Mouse (Mus musculus) G1E (cell line): Measurements from ENCODE around the gene Gm9833. TPM values are rescaled to one million over a fixed set of nuclear protein-coding genes. Genes with fewer than 3 reads are reported as not detected.

Source experiments
- ATAC-seq: 2 replicates; pipeline ENCODE4 v1.8.0; 2016; ENCODE audit warnings: mild to moderate bottlenecking; ENCODE audit not compliant: insufficient number of reproducible peaks, poor library complexity, low FRiP score, severe bottlenecking; ENCODE audit errors: extremely low read depth
- DNase-seq: peaks from one replicate; pipeline ENCODE4 v3.0.0; 2012; ENCODE audit warnings: low spot score
- H3K27me3 ChIP-seq: 2 replicates; pipeline ENCODE4 v1.6.1; 2012; ENCODE audit warnings: mild to moderate bottlenecking, low read length, inconsistent platforms; ENCODE audit not compliant: insufficient read depth
- H3K36me3 ChIP-seq: replicated peaks from 2 replicates; pipeline ENCODE3; 2012; ENCODE audit warnings: mild to moderate bottlenecking, inconsistent platforms
- H3K4me1 ChIP-seq: 2 replicates; pipeline ENCODE4 v1.6.1; 2012; ENCODE audit warnings: low read depth, low read length, inconsistent platforms, mixed read lengths; ENCODE audit not compliant: insufficient read depth
- H3K4me3 ChIP-seq: 2 replicates; pipeline ENCODE4 v1.5.1; 2012; ENCODE audit warnings: low read depth, mild to moderate bottlenecking, inconsistent platforms, low read length, moderate library complexity, mixed read lengths
- H3K9me3 ChIP-seq: replicated peaks from 2 replicates; pipeline ENCODE4 v1.6.1; 2012; ENCODE audit warnings: inconsistent platforms
- CTCF ChIP-seq: IDR thresholded peaks from 2 replicates; pipeline ENCODE4 v1.5.1; 2012; ENCODE audit warnings: low read depth, low read length, inconsistent platforms, mixed read lengths
- GATA1 ChIP-seq: IDR thresholded peaks from 2 replicates; pipeline ENCODE4 v1.6.1; 2012; ENCODE audit warnings: borderline replicate concordance, low read length, inconsistent platforms, mixed read lengths
- GATA2 ChIP-seq: IDR thresholded peaks from 2 replicates; pipeline ENCODE4 v1.6.1; 2012; ENCODE audit warnings: low read depth, low read length, inconsistent platforms, borderline replicate concordance
- POLR2AphosphoS5 ChIP-seq: IDR thresholded peaks from 2 replicates; pipeline ENCODE4 v1.6.1; 2012; ENCODE audit warnings: low read depth, low read length, inconsistent platforms; ENCODE audit not compliant: insufficient replicate concordance
- TAL1 ChIP-seq: conservative IDR thresholded peaks from 2 replicates; pipeline ENCODE4 v1.6.1; 2012; ENCODE audit warnings: low read depth, low read length, inconsistent platforms, mixed read lengths
- polyA plus RNA-seq: library from polyadenylated mRNA; stranded (reverse); fragments of >175 nt; gene quantifications from 2 replicates; pipeline ENCODE4 v1.2.3, GENCODE M21; 2012
- total RNA-seq, 2 experiments: library from RNA; stranded (forward) in 1 of 2; stranded (reverse) in 1 of 2; fragments of 200-1000 nt in 1 of 2; fragments of >200 nt in 1 of 2; fragmentation: Nextera tagmentation in 1 of 2; gene quantifications; 2 replicates each; pipeline ENCODE4 v1.2.3; 2014 to 2017

Gene Gm9833
- total and polyA plus RNA-seq, 3 experiments, result 2.9 to 9.4 (median 7.8) TPM

- TF ChIP-seq POLR2AphosphoS5 (no peak), GATA1 (no peak), CTCF (no peak), TAL1 (no peak), GATA2 (no peak)
- H3K27me3 ChIP-seq, result peaks cover 17% of the 10 kb centered on the region
- DNase-seq, result no peak
- H3K36me3 ChIP-seq, result no peaks in the 10 kb centered on the region
- H3K4me3 ChIP-seq, result no peak overlapping the region
- H3K4me1 ChIP-seq, result 0 out of 2 replicates have a peak, but pooled peaks cover 3% of the 10 kb centered on the region
- no peak for ATAC-seq
- H3K9me3 ChIP-seq, result no peaks in the 10 kb centered on the region
These were observed 4.6 kb downstream of the Gm9833 start for GRCm38 (mm10) chr3:10092499-10092898.

GRCm38 (mm10) chr3:10092914-10093313, 5.0 kb downstream of the Gm9833 start:
- Histone ChIP-seq H3K4me1 (0 out of 2 replicates have a peak, but pooled peaks cover 3% of the 10 kb centered on the region), H3K36me3 (no peaks in the 10 kb centered on the region), H3K9me3 (no peaks in the 10 kb centered on the region), H3K27me3 (peaks cover 20% of the 10 kb centered on the region), H3K4me3 (no peak overlapping the region)
- DNase-seq (no peak), ATAC-seq (no peak)
- TF ChIP-seq TAL1 (no peak), GATA1 (no peak)

- ATAC-seq (no peak), DNase-seq (no peak)
- H3K9me3 ChIP-seq, result no peaks in the 10 kb centered on the region
- peaks cover 27% of the 10 kb centered on the region for H3K27me3 ChIP-seq
- no peak overlapping the region for H3K4me3 ChIP-seq
- peaks cover 3% of the 10 kb centered on the region; the same call in 1 of the 2 replicates for H3K4me1 ChIP-seq
- no peak for TF ChIP-seq GATA2
- TF ChIP-seq CTCF, result no peak
- TF ChIP-seq POLR2AphosphoS5, result no peak
- TF ChIP-seq TAL1, result no peak
- no peak for TF ChIP-seq GATA1
- no peaks in the 10 kb centered on the region for H3K36me3 ChIP-seq
These were observed 7.2 kb downstream of the Gm9833 start for GRCm38 (mm10) chr3:10095076-10095622.

- ATAC-seq (no peak), DNase-seq (no peak)
- Histone ChIP-seq H3K4me3 (no peak overlapping the region), H3K9me3 (no peaks in the 10 kb centered on the region), H3K36me3 (no peaks in the 10 kb centered on the region), H3K4me1 (no peaks in the 10 kb centered on the region; the same call in 1 of the 2 replicates), H3K27me3 (peaks cover 10% of the 10 kb centered on the region)
- TF ChIP-seq CTCF, result no peak
- no peak for TF ChIP-seq POLR2AphosphoS5
- no peak for TF ChIP-seq TAL1
These were observed 11.8 kb downstream of the Gm9833 start for GRCm38 (mm10) chr3:10099756-10100155.

- no peak for DNase-seq
- H3K4me3 ChIP-seq, result no peak overlapping the region
- H3K27me3 ChIP-seq, result peaks cover 4% of the 10 kb centered on the region; the same call in 1 of the 2 replicates
- ATAC-seq, result no peak
- H3K9me3 ChIP-seq, result no peaks in the 10 kb centered on the region
- H3K36me3 ChIP-seq, result no peaks in the 10 kb centered on the region
- H3K4me1 ChIP-seq, result peaks cover 4% of the 10 kb centered on the region
- TF ChIP-seq GATA1 (no peak), TAL1 (no peak), POLR2AphosphoS5 (no peak), GATA2 (no peak), CTCF (no peak)
These were observed 23.7 kb downstream of the Gm9833 start for GRCm38 (mm10) chr3:10111570-10111969.

GRCm38 (mm10) chr3:10112196-10112595, 24.3 kb downstream of the Gm9833 start:
- Histone ChIP-seq H3K4me1 (peaks cover 6% of the 10 kb centered on the region), H3K9me3 (no peaks in the 10 kb centered on the region), H3K4me3 (no peak overlapping the region), H3K27me3 (0 out of 2 replicates have a peak, but pooled peaks cover 4% of the 10 kb centered on the region), H3K36me3 (no peaks in the 10 kb centered on the region)
- TF ChIP-seq POLR2AphosphoS5 (no peak), TAL1 (no peak), GATA2 (no peak), CTCF (no peak), GATA1 (no peak)
- no peak for DNase-seq
- ATAC-seq, result no peak

GRCm38 (mm10) chr3:10112660-10113059, 24.8 kb downstream of the Gm9833 start:
- Histone ChIP-seq H3K4me3 (no peak overlapping the region), H3K36me3 (no peaks in the 10 kb centered on the region), H3K4me1 (peaks cover 6% of the 10 kb centered on the region), H3K27me3 (0 out of 2 replicates have a peak, but pooled peaks cover 4% of the 10 kb centered on the region), H3K9me3 (no peaks in the 10 kb centered on the region)
- ATAC-seq, result no peak
- DNase-seq, result no peak
- no peak for TF ChIP-seq TAL1
- no peak for TF ChIP-seq CTCF
- TF ChIP-seq GATA2, result no peak
- no peak for TF ChIP-seq POLR2AphosphoS5
- TF ChIP-seq GATA1, result no peak
